Comparison of ENCODE assay signal across 10 mouse cellular contexts in genomic region chr16:57484043-57484795, GRCm38 (mm10).
DNase-seq lines count a peak whose midpoint lies in the region; ATAC-seq lines count a peak whose summit lies in the region.
"Had no signal": no experiment of that assay in that cellular context is flagged by ENCODE, and none has a peak within 500 bp of the region (broad histone marks: within the 10 kb centered on the region; RNA-seq: fewer than 3 reads in every experiment).

No protein-coding gene starts in this region.

- peak; percentile 53; the same call in 1 of the 2 replicates for ATAC-seq in hindbrain, embryonic 11.5 days (ENCODE audit: low FRiP score)
- no peak for ATAC-seq in hindbrain, embryonic 16.5 days
- peak; percentile 60 for ATAC-seq in neural tube, embryonic 11.5 days (ENCODE audit: insufficient read depth, low FRiP score, low TSS enrichment)
- ATAC-seq: forebrain, postnatal 0 days had no signal

- H3K4me2 ChIP-seq in hindbrain, embryonic 11.5 days (replicated peaks; ENCODE audit: low read depth, low read length) = no peak overlapping the region
- H3K4me2 ChIP-seq in hindbrain, embryonic 16.5 days (ENCODE audit: low read length) = no peak overlapping the region
- H3K4me2 ChIP-seq in neural tube, embryonic 11.5 days (ENCODE audit: low read depth) = no peak overlapping the region
- H3K4me2 ChIP-seq: liver, embryonic 13.5 days had no signal

- H3K9ac ChIP-seq in hindbrain, embryonic 11.5 days (ENCODE audit: low read depth, low read length) = no peak overlapping the region
- H3K9ac ChIP-seq in hindbrain, embryonic 16.5 days (ENCODE audit: low read depth, low read length) = no peak overlapping the region
- H3K9ac ChIP-seq in neural tube, embryonic 11.5 days (ENCODE audit: low read length) = no peak overlapping the region
- H3K9ac ChIP-seq: forebrain, postnatal 0 days; liver, embryonic 13.5 days had no signal

- H3K4me3 ChIP-seq in hindbrain, embryonic 11.5 days (ENCODE audit: low read depth, low read length) = no peak overlapping the region
- no peak overlapping the region for H3K4me3 ChIP-seq in hindbrain, embryonic 16.5 days (ENCODE audit: low read length)
- no peak overlapping the region for H3K4me3 ChIP-seq in neural tube, embryonic 11.5 days (ENCODE audit: low read depth, low read length)
- H3K4me3 ChIP-seq: liver, embryonic 13.5 days had no signal

- DNase-seq in hindbrain, embryonic 11.5 days (ENCODE audit: low spot score) = no peak
- DNase-seq in lung, postnatal 10 days = peak; percentile 57
- no peak for DNase-seq in lung, postnatal 25 days (ENCODE audit: low spot score)
- peak; percentile 32 for DNase-seq in neural tube, embryonic 11.5 days (ENCODE audit: low spot score)
- no peak for DNase-seq in cerebellum, adult 11-12 months
- no peak for DNase-seq in adipocyte (ENCODE audit: low spot score)
- DNase-seq: forebrain, postnatal 0 days; kidney, postnatal 25 days; liver, embryonic 13.5 days had no signal

- H3K27ac ChIP-seq in hindbrain, embryonic 11.5 days (ENCODE audit: low read depth, low read length) = no peak overlapping the region
- no peak overlapping the region for H3K27ac ChIP-seq in hindbrain, embryonic 16.5 days (ENCODE audit: low read depth, low read length)
- H3K27ac ChIP-seq in neural tube, embryonic 11.5 days (ENCODE audit: low read depth, low read length) = no peak overlapping the region
- H3K27ac ChIP-seq: liver, embryonic 13.5 days had no signal

- 67% methylated on average over 12 of the region's 12 CpGs for WGBS in hindbrain, embryonic 11.5 days
- 56% methylated on average over 12 of the region's 12 CpGs for WGBS in hindbrain, embryonic 16.5 days
- 61% methylated on average over 12 of the region's 12 CpGs for WGBS in neural tube, embryonic 11.5 days

- no peaks in the 10 kb centered on the region for H3K9me3 ChIP-seq in hindbrain, embryonic 11.5 days (ENCODE audit: control insufficient read depth, low read length)
- no peaks in the 10 kb centered on the region for H3K9me3 ChIP-seq in hindbrain, embryonic 16.5 days (ENCODE audit: control insufficient read depth, low read length)
- no peaks in the 10 kb centered on the region for H3K9me3 ChIP-seq in neural tube, embryonic 11.5 days (ENCODE audit: control insufficient read depth, low read length)
- H3K9me3 ChIP-seq: liver, embryonic 13.5 days had no signal

- no peaks in the 10 kb centered on the region for H3K4me1 ChIP-seq in hindbrain, embryonic 11.5 days (replicated peaks; ENCODE audit: control insufficient read depth, insufficient read depth, low read length)
- H3K4me1 ChIP-seq in hindbrain, embryonic 16.5 days (ENCODE audit: control insufficient read depth, insufficient read depth, low read depth, low read length) = no peaks in the 10 kb centered on the region
- H3K4me1 ChIP-seq in neural tube, embryonic 11.5 days (ENCODE audit: control insufficient read depth, insufficient read depth, low read length) = no peaks in the 10 kb centered on the region
- H3K4me1 ChIP-seq: liver, embryonic 13.5 days had no signal

- H3K36me3 ChIP-seq in hindbrain, embryonic 11.5 days (ENCODE audit: control insufficient read depth, insufficient read depth, low read length) = no peaks in the 10 kb centered on the region
- no peaks in the 10 kb centered on the region for H3K36me3 ChIP-seq in hindbrain, embryonic 16.5 days (ENCODE audit: control insufficient read depth, insufficient read depth, low read length)
- no peaks in the 10 kb centered on the region for H3K36me3 ChIP-seq in neural tube, embryonic 11.5 days (ENCODE audit: control insufficient read depth, insufficient read depth, low read length)
- H3K36me3 ChIP-seq: liver, embryonic 13.5 days had no signal

- H3K27me3 ChIP-seq in hindbrain, embryonic 11.5 days (ENCODE audit: control insufficient read depth, insufficient read depth, low read length) = no peaks in the 10 kb centered on the region
- H3K27me3 ChIP-seq in hindbrain, embryonic 16.5 days (replicated peaks; ENCODE audit: control insufficient read depth, insufficient read depth, low read length) = no peaks in the 10 kb centered on the region
- H3K27me3 ChIP-seq in neural tube, embryonic 11.5 days (ENCODE audit: control insufficient read depth, insufficient read depth, low read length) = no peaks in the 10 kb centered on the region
- H3K27me3 ChIP-seq: liver, embryonic 13.5 days had no signal

Comparison
In these comparisons a context has a peak if more than half of its experiments do, and no peak if none do; other contexts are left out.
1. DNase-seq: peak in lung, postnatal 10 days (single experiment) and neural tube, embryonic 11.5 days (single experiment); none in hindbrain, embryonic 11.5 days (single experiment), lung, postnatal 25 days (single experiment), cerebellum, adult 11-12 months (single experiment) and adipocyte (single experiment).